Comparison of ENCODE assay signal across 8 mouse cellular contexts in the genomic region with DNA sequence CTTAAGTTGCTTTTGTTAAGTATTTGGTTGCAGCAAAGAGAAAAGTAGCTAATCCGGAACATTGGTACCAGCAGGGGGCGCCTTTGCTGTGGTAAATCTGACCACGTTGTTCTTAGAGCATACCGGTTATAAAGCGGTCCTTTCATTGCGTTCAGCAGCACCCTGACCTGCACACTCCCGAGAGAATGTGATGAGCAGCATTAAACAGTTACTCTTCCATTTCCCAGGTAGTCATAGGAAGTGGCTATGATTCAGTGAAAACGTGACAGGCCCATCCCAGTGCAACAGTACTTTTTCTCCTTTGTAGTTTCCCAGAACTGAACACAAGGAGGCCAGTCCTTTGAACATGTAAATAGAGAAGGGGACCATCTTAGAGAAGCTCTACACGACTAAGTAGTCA. TPM values are rescaled to one million over a fixed set of nuclear protein-coding genes. Genes with fewer than 3 reads are reported as not detected.
DNase-seq lines count a peak whose midpoint lies in the region; ATAC-seq and TF ChIP-seq lines count a peak whose summit lies in the region.

No protein-coding gene starts in this region.

- WGBS in limb, embryonic 12.5 days = 6% methylated on average over 9 of the region's 9 CpGs
- WGBS in midbrain, postnatal 0 days = 6% methylated on average over 9 of the region's 9 CpGs

- H3K4me1 ChIP-seq in limb, embryonic 12.5 days (replicated peaks) = peaks cover 5% of the 10 kb centered on the region; the same call in 1 of the 2 replicates
- no peaks in the 10 kb centered on the region for H3K4me1 ChIP-seq in midbrain, postnatal 0 days (ENCODE audit: insufficient read depth, low read length)
- H3K4me1 ChIP-seq in testis, adult 2 months (ENCODE audit: control insufficient read depth, insufficient read depth, low read length) = no peaks in the 10 kb centered on the region; the same call in 1 of the 2 replicates

- peak overlapping the region; percentile 19; the same call in 1 of the 2 replicates for H3K4me2 ChIP-seq in limb, embryonic 12.5 days
- no peak overlapping the region for H3K4me2 ChIP-seq in midbrain, postnatal 0 days (ENCODE audit: low read depth, low read length, poor library complexity, severe bottlenecking)

- H3K9me3 ChIP-seq in limb, embryonic 12.5 days = no peaks in the 10 kb centered on the region
- H3K9me3 ChIP-seq in midbrain, postnatal 0 days (ENCODE audit: low read length) = no peaks in the 10 kb centered on the region

- TF ChIP-seq POLR2A in testis, adult 2 months (IDR thresholded peaks at IDR 0.05; ENCODE audit: control insufficient read depth, low read depth, low read length) = no peak

- H3K4me3 ChIP-seq in limb, embryonic 12.5 days (replicated peaks) = no peak overlapping the region
- H3K4me3 ChIP-seq in midbrain, postnatal 0 days (ENCODE audit: low read depth, low read length) = no peak overlapping the region
- H3K4me3 ChIP-seq in testis, adult 2 months (ENCODE audit: control insufficient read depth, low read depth, low read length) = no peak overlapping the region

- DNase-seq in layer of hippocampus, adult 11-12 months (ENCODE audit: low spot score) = peak; percentile 61
- DNase-seq in layer of hippocampus, adult 9-11 months = no peak
- peak; percentile 2 for DNase-seq in c-Kit-negative CD71-positive TER-119-positive erythroid progenitor cells, embryonic 14.5 days (ENCODE audit: low read depth, low spot score)
- peak; percentile 20 to 32 for DNase-seq in frontal cortex, postnatal 25 days (ENCODE audit: low spot score in 2 of 2)
- peak; percentile 30 for DNase-seq in hindlimb bud, embryonic 11.5 days (ENCODE audit: extremely low spot score, low read depth, low spot score)
- peak; percentile 34 for DNase-seq in midbrain, postnatal 0 days (ENCODE audit: low spot score)

- H3K27me3 ChIP-seq in limb, embryonic 12.5 days = no peaks in the 10 kb centered on the region
- H3K27me3 ChIP-seq in midbrain, postnatal 0 days (ENCODE audit: insufficient read depth, low read length) = no peaks in the 10 kb centered on the region
- H3K27me3 ChIP-seq in testis, adult 2 months (ENCODE audit: control insufficient read depth, insufficient read depth, low read length) = no peaks in the 10 kb centered on the region

- ATAC-seq in limb, embryonic 12.5 days (ENCODE audit: insufficient number of reproducible peaks, insufficient read depth, low FRiP score, low TSS enrichment, low read depth) = no peak
- ATAC-seq in midbrain, postnatal 0 days (ENCODE audit: low FRiP score) = no peak

- H3K36me3 ChIP-seq in limb, embryonic 12.5 days = no peaks in the 10 kb centered on the region
- H3K36me3 ChIP-seq in midbrain, postnatal 0 days (ENCODE audit: insufficient read depth, low read length) = no peaks in the 10 kb centered on the region
- H3K36me3 ChIP-seq in testis, adult 2 months (ENCODE audit: control insufficient read depth, insufficient read depth, low read length) = no peaks in the 10 kb centered on the region

- no peak overlapping the region for H3K27ac ChIP-seq in limb, embryonic 12.5 days
- H3K27ac ChIP-seq in midbrain, postnatal 0 days (ENCODE audit: low read depth, low read length) = no peak overlapping the region
- H3K27ac ChIP-seq in testis, adult 2 months (ENCODE audit: control insufficient read depth, insufficient read depth, low read depth, low read length) = no peak overlapping the region

- TF ChIP-seq CTCF in midbrain, postnatal 0 days (IDR thresholded peaks at IDR 0.05) = peak; percentile 66
- TF ChIP-seq CTCF in testis, adult 2 months (IDR thresholded peaks at IDR 0.05; ENCODE audit: control insufficient read depth, insufficient read depth, insufficient replicate concordance, low read depth, low read length) = peak; percentile 19; the same call in 1 of the 2 replicates

- H3K9ac ChIP-seq in limb, embryonic 12.5 days (replicated peaks) = no peak overlapping the region
- no peak overlapping the region for H3K9ac ChIP-seq in midbrain, postnatal 0 days (replicated peaks; ENCODE audit: low read length, poor library complexity, severe bottlenecking)

RNA-seq across cellular contexts. Expression of a gene that starts 19.8 kb away (rescaled TPM):
- 0.10 TPM in 2 replicates for polyA plus RNA-seq in limb, embryonic 12.5 days (2016; fragmentation: Nextera tagmentation; extraction: Ambion mirVana)
- 0.71 and 3.4 TPM in 2 replicates for total RNA-seq in midbrain, postnatal 0 days (2014; rRNA removed)
- polyA plus RNA-seq in midbrain, postnatal 0 days (2015; fragmentation: Nextera tagmentation; extraction: Ambion mirVana) = 1.1 and 1.3 TPM in 2 replicates
- polyA plus RNA-seq in testis, adult 2 months (2012; rRNA removed) = 0.52 and 0.63 TPM in 2 replicates

RNA-seq across cellular contexts. Expression of a gene that starts 45.6 kb away (rescaled TPM):
- not detected in 2 replicates for polyA plus RNA-seq in limb, embryonic 12.5 days (2016; fragmentation: Nextera tagmentation; extraction: Ambion mirVana)
- not detected in 2 replicates for total RNA-seq in midbrain, postnatal 0 days (2014; rRNA removed)
- polyA plus RNA-seq in midbrain, postnatal 0 days (2015; fragmentation: Nextera tagmentation; extraction: Ambion mirVana) = not detected in 2 replicates
- 0.06 TPM in 1 of 2 replicates, not detected in the other for polyA plus RNA-seq in testis, adult 2 months (2012; rRNA removed)
